Mouse (Mus musculus) central nervous system, embryonic 18 days (tissue): ENCODE measurements around the gene Rnase12. TPM values are rescaled to one million over a fixed set of nuclear protein-coding genes. Genes with fewer than 3 reads are reported as not detected.

Experiments
- polyA plus RNA-seq: library from polyadenylated mRNA; depleted of rRNA; stranded (reverse); fragments of >200 nt; gene quantifications from 2 replicates; pipeline ENCODE4 v1.2.3, GENCODE M21; 2012; rRNA removed

Gene Rnase12
- polyA plus RNA-seq = not detected in 2 replicates

DNA sequence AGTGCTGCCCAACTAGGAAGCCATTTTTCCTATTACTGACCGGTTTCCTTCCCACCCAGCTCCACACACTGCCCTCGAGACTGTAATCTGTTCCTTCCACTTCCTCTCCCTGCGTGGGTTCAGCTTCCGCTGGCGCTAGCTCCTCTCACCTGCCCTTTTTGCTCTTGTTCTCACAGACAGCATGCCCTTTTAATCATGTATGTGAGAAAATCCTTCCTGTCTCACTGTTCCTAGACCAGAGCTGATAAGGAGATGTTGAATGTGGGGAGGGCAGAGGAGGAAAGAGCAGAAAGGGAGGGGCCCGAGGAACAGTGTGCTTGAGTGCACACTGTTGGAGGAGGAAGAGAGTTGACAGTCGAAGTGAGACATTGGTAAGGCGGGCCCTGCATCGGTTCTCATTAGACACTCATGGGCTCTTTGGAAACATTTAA lies at the start of gene Rnase12:
Gene Rnase12, minus strand, starts transcription at position 261 of the 431 bp plus-strand sequence.

GRCm38 (mm10) chr14:51090921-51091900 lies 33.8 kb upstream of the Rnase12 start, which contains the start of the genes Rnase4 and Ang:
Gene Rnase4, plus strand, starts transcription at chr14:51091077.
Gene Ang, plus strand, starts transcription at chr14:51091150.

GRCm38 (mm10) chr14:51074335-51074734 lies 16.9 kb upstream of the Rnase12 start, which contains the start of gene Olfr750:
Gene Olfr750, minus strand, starts transcription at chr14:51074435.

DNA sequence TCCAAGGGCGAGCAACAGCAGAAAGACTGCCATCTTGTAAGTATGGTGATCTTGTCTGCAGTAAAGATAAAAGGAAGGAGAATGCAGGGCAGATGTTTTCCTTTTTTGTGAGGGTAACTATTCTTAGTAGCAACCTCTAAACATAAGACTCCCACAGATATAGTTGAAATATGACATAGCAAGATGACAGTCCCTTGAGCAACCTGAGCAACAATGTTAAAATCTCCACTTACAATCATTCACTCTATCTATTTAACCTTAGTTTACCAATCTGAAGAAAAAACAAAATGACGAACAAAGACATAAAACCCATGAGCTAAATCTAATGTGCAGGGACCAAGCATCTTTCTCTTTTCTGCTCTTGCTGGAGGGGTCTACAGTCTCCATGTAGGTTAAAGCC lies 7.4 kb downstream of the Rnase12 start, which contains the start of gene Rnase11:
Gene Rnase11, minus strand, starts transcription at position 101 of the 400 bp plus-strand sequence.

GRCm38 (mm10) chr14:51041769-51042168 lies 15.7 kb downstream of the Rnase12 start, which contains the start of gene Rnase9:
Gene Rnase9, minus strand, starts transcription at chr14:51041869.

GRCm38 (mm10) chr14:51007152-51007801 lies 50.2 kb downstream of the Rnase12 start, which contains the start of gene Rnase10:
Gene Rnase10, plus strand, starts transcription at chr14:51007751.

Other genes starting within 250 kb of the Rnase12 start
- gene Ccnb1ip1, start 249.9 kb downstream of the Rnase12 start, polyA plus RNA-seq = 0.05 TPM in 1 of 2 replicates, not detected in the other
- gene Parp2, start 249.8 kb downstream of the Rnase12 start, polyA plus RNA-seq = 64.8 and 70.7 TPM in 2 replicates
- 3.6 and 4.7 TPM in 2 replicates for gene Tep1, start 187.1 kb downstream of the Rnase12 start, polyA plus RNA-seq
- gene Klhl33, start 160.2 kb downstream of the Rnase12 start, polyA plus RNA-seq = 2.2 and 2.5 TPM in 2 replicates
- gene Osgep, start 132.8 kb downstream of the Rnase12 start, polyA plus RNA-seq = 104 and 110 TPM in 2 replicates
- gene Apex1, start 132.7 kb downstream of the Rnase12 start, polyA plus RNA-seq = 136 and 142 TPM in 2 replicates
- 154 and 167 TPM in 2 replicates for gene Pip4p1, start 126.8 kb downstream of the Rnase12 start, polyA plus RNA-seq
- gene Pnp, start 126.6 kb downstream of the Rnase12 start, polyA plus RNA-seq = 20.7 and 23.4 TPM in 2 replicates
- 18.3 and 19.4 TPM in 2 replicates for gene Gm49342, start 113.1 kb downstream of the Rnase12 start, polyA plus RNA-seq
- 0.56 and 0.95 TPM in 2 replicates for gene Pnp2, start 101.7 kb downstream of the Rnase12 start, polyA plus RNA-seq
- gene Rnase10, start 49.9 kb downstream of the Rnase12 start, polyA plus RNA-seq = 0.06 TPM in 1 of 2 replicates, not detected in the other
- gene Rnase9, start 15.8 kb downstream of the Rnase12 start, polyA plus RNA-seq = not detected in 2 replicates
- not detected in 2 replicates for gene Rnase11, start 7.5 kb downstream of the Rnase12 start, polyA plus RNA-seq
- gene Olfr750, start 16.8 kb upstream of the Rnase12 start, polyA plus RNA-seq = 0.03 and 0.06 TPM in 2 replicates
- 20.0 and 20.9 TPM in 2 replicates for gene Rnase4, start 33.4 kb upstream of the Rnase12 start, polyA plus RNA-seq
- gene Ang, start 33.5 kb upstream of the Rnase12 start, polyA plus RNA-seq = 5.3 and 5.4 TPM in 2 replicates
- not detected in 2 replicates for gene Eddm3b, start 56.8 kb upstream of the Rnase12 start, polyA plus RNA-seq
- gene Rnase6, start 66.2 kb upstream of the Rnase12 start, polyA plus RNA-seq = 1.1 and 1.2 TPM in 2 replicates
- 0.31 and 0.36 TPM in 2 replicates for gene Rnase1, start 89.1 kb upstream of the Rnase12 start, polyA plus RNA-seq
- gene Rnase2b, start 104.6 kb upstream of the Rnase12 start, polyA plus RNA-seq = not detected in 2 replicates
- gene Ang2, start 141.5 kb upstream of the Rnase12 start, polyA plus RNA-seq = not detected in 2 replicates
- not detected in 2 replicates for gene Ear14, start 145.7 kb upstream of the Rnase12 start, polyA plus RNA-seq
- gene Rnase2a, start 198.5 kb upstream of the Rnase12 start, polyA plus RNA-seq = not detected in 2 replicates